Mouse (Mus musculus) CD4-positive, CD25-positive, alpha-beta regulatory T cell (primary cell): ENCODE results near the gene Fam234b. TPM values are rescaled to one million over a fixed set of nuclear protein-coding genes. Genes with fewer than 3 reads are reported as not detected.

ENCODE experiments used
- polyA plus RNA-seq: library from polyadenylated mRNA; unstranded; fragments of 100-300 nt; shearing (Covaris generic); gene quantifications from one replicate; pipeline ENCODE4 v1.2.1, GENCODE M21; 2017

The Fam234b gene
- polyA plus RNA-seq: 20.5 TPM

GRCm38 (mm10) chr6:135197921-135198532 lies at the start of gene Fam234b, which contains the start of gene Hebp1:
Fam234b (plus strand) TSS chr6:135197977.
Hebp1 (minus strand) TSS chr6:135198022.

GRCm38 (mm10) chr6:135254153-135254552 lies 56.4 kb downstream of the Fam234b start, which contains the start of gene Gsg1:
Gsg1 (minus strand) TSS chr6:135254351.

Other genes starting within 250 kb of the Fam234b start
- gene Apold1, start 216.3 kb upstream of the Fam234b start, polyA plus RNA-seq: 0.28 TPM
- gene Ddx47, start 186.4 kb upstream of the Fam234b start, polyA plus RNA-seq: 146 TPM
- gene Gprc5a, start 132.3 kb upstream of the Fam234b start, polyA plus RNA-seq: 0.34 TPM
- gene Gprc5d, start 79.7 kb upstream of the Fam234b start, polyA plus RNA-seq: not detected
- 0.17 TPM for gene Hebp1, start within 50 bp of the Fam234b start, polyA plus RNA-seq
- gene Gsg1, start 56.4 kb downstream of the Fam234b start, polyA plus RNA-seq: not detected
- gene Pbp2, start 112.4 kb downstream of the Fam234b start, polyA plus RNA-seq: not detected
- gene Emp1, start 164.6 kb downstream of the Fam234b start, polyA plus RNA-seq: 1.2 TPM